In genomic region chr4:114909602-114910484, GRCm38 (mm10) we compare ENCODE assay signal across 8 mouse cellular contexts. TPM values are rescaled to one million over a fixed set of nuclear protein-coding genes. Genes with fewer than 3 reads are reported as not detected.
A peak's percentile ranks its signal among the peaks of the same experiment; 100 is the strongest.
DNase-seq lines count a peak whose midpoint lies in the region; ATAC-seq and TF ChIP-seq lines count a peak whose summit lies in the region.

No protein-coding gene starts in this region.

- ATAC-seq in forebrain, embryonic 15.5 days (replicated peaks), result no peak
- ATAC-seq in megakaryocyte-erythroid progenitor cell, adult 5-6 weeks (replicated peaks; ENCODE audit: low FRiP score, low TSS enrichment, poor library complexity, severe bottlenecking), result peak; percentile 40
- ATAC-seq in stomach, postnatal 0 days (ENCODE audit: low FRiP score, low TSS enrichment), result no peak

- peaks cover 97% of the 10 kb centered on the region for H3K27me3 ChIP-seq in forebrain, embryonic 15.5 days
- peaks cover 49% of the 10 kb centered on the region; the same call in 1 of the 2 replicates for H3K27me3 ChIP-seq in stomach, postnatal 0 days (ENCODE audit: control insufficient read depth, insufficient read depth, low read length)

- TF ChIP-seq EP300 in stomach, postnatal 0 days (optimal IDR thresholded peaks at IDR 0.05), result no peak

- H3K9ac ChIP-seq in forebrain, embryonic 15.5 days (replicated peaks), result no peak overlapping the region
- no peak overlapping the region for H3K9ac ChIP-seq in stomach, postnatal 0 days (ENCODE audit: low read length)

- peak; percentile 69 for TF ChIP-seq CTCF in stomach, postnatal 0 days (IDR thresholded peaks at IDR 0.05; ENCODE audit: low read depth)

- peak overlapping the region; percentile 39; the same call in 1 of the 2 replicates for H3K4me3 ChIP-seq in forebrain, embryonic 15.5 days
- H3K4me3 ChIP-seq in stomach, postnatal 0 days (ENCODE audit: low read depth, low read length), result peak overlapping the region; percentile 51

- WGBS in forebrain, embryonic 15.5 days, result 3% methylated on average over 20 of the region's 20 CpGs
- 5% methylated on average over 20 of the region's 20 CpGs for WGBS in stomach, postnatal 0 days

- H3K36me3 ChIP-seq in forebrain, embryonic 15.5 days, result no peaks in the 10 kb centered on the region
- no peaks in the 10 kb centered on the region for H3K36me3 ChIP-seq in stomach, postnatal 0 days (ENCODE audit: control insufficient read depth, insufficient read depth, low read length)

- H3K9me3 ChIP-seq in forebrain, embryonic 15.5 days, result no peaks in the 10 kb centered on the region
- H3K9me3 ChIP-seq in stomach, postnatal 0 days (ENCODE audit: control insufficient read depth, low read length), result no peaks in the 10 kb centered on the region

- peaks cover 23% of the 10 kb centered on the region for H3K4me1 ChIP-seq in forebrain, embryonic 15.5 days
- 0 out of 2 replicates have a peak, but pooled peaks cover 3% of the 10 kb centered on the region for H3K4me1 ChIP-seq in stomach, postnatal 0 days (replicated peaks; ENCODE audit: control insufficient read depth, insufficient read depth)

- DNase-seq in adrenal gland, adult (ENCODE audit: inconsistent age in 2 of 2, low spot score in 1 of 2), result peak; percentile 34 to 72
- no peak for DNase-seq in adrenal gland, postnatal 4 days (ENCODE audit: low spot score in 2 of 2)
- DNase-seq in adipocyte (ENCODE audit: low spot score), result peak; percentile 11
- DNase-seq in kidney, postnatal 10 days, result peak; percentile 76
- DNase-seq in stomach, postnatal 0 days (ENCODE audit: low spot score), result peak; percentile 54
- DNase-seq in frontal cortex, postnatal 14 days (ENCODE audit: low spot score in 2 of 2), result no peak

- H3K4me2 ChIP-seq in forebrain, embryonic 15.5 days (replicated peaks), result no peak overlapping the region
- peak overlapping the region; percentile 88 for H3K4me2 ChIP-seq in stomach, postnatal 0 days (replicated peaks; ENCODE audit: low read depth)

- no peak overlapping the region for H3K27ac ChIP-seq in forebrain, embryonic 15.5 days (replicated peaks)
- no peak overlapping the region for H3K27ac ChIP-seq in stomach, postnatal 0 days (replicated peaks)

RNA-seq across cellular contexts. Expression of gene Foxd2, which starts 1.2 kb away (rescaled TPM):
- total RNA-seq in adrenal gland, postnatal 4 days (2021), result 1 to 10 TPM; 4.0 to 5.1 TPM
- 0.24 TPM in 2 replicates for polyA plus RNA-seq in forebrain, embryonic 15.5 days (2015; fragmentation: Nextera tagmentation; extraction: Ambion mirVana)
- total RNA-seq in megakaryocyte-erythroid progenitor cell, adult 5-6 weeks (2014; fragmentation: Nextera tagmentation), result 0.09 and 0.27 TPM in 2 replicates
- total RNA-seq in megakaryocyte-erythroid progenitor cell, adult 5-6 weeks (2017), result 1.2 TPM in 1 of 2 replicates, not detected in the other
- 0.06 TPM in 1 of 2 replicates, not detected in the other for polyA plus RNA-seq in stomach, postnatal 0 days (2015; fragmentation: Nextera tagmentation; extraction: Ambion mirVana)

RNA-seq across cellular contexts. Expression of gene Foxe3, which starts 16.0 kb away (rescaled TPM):
- total RNA-seq in adrenal gland, postnatal 4 days (2021), result not detected
- not detected in 2 replicates for polyA plus RNA-seq in forebrain, embryonic 15.5 days (2015; fragmentation: Nextera tagmentation; extraction: Ambion mirVana)
- not detected in 2 replicates for total RNA-seq in megakaryocyte-erythroid progenitor cell, adult 5-6 weeks (2014; fragmentation: Nextera tagmentation)
- not detected in 2 replicates for total RNA-seq in megakaryocyte-erythroid progenitor cell, adult 5-6 weeks (2017)
- polyA plus RNA-seq in stomach, postnatal 0 days (2015; fragmentation: Nextera tagmentation; extraction: Ambion mirVana), result not detected in 2 replicates

Comparison
In these comparisons a context has a peak if more than half of its experiments do, and no peak if none do; other contexts are left out.
1. DNase-seq: peak in adrenal gland, adult (2 of 2), adipocyte (single experiment), kidney, postnatal 10 days (single experiment) and stomach, postnatal 0 days (single experiment); none in adrenal gland, postnatal 4 days (0 of 2) and frontal cortex, postnatal 14 days (0 of 2).